Mouse (Mus musculus) olfactory bulb, adult 2 months (tissue): ENCODE measurements at regions not wholly inside any gene's neighbourhood (a gene's known extent, or its start where the extent isn't known, plus 50 kb on each side); places are given as distances from the start of the nearest gene placed in this dataset.

Experiments used
- CTCF ChIP-seq: fragments of 200-500 bp; IDR thresholded peaks from 2 replicates; pipeline ENCODE4 v1.5.1; 2012; ENCODE audit warnings: low read depth, mild to moderate bottlenecking, low read length, moderate library complexity; ENCODE audit not compliant: insufficient read depth
- POLR2A ChIP-seq: fragments of 200-500 bp; IDR thresholded peaks from 2 replicates; pipeline ENCODE4 v1.6.1; 2012; ENCODE audit warnings: mild to moderate bottlenecking, low read depth, low read length, moderate library complexity; ENCODE audit not compliant: insufficient read depth

- TF ChIP-seq POLR2A (no peak), CTCF (no peak)
These were observed 310.2 kb upstream of the Jarid2 start for GRCm38 (mm10) chr13:44419056-44419455.
